Mouse (Mus musculus) heart, embryonic 16.5 days (tissue): ENCODE measurements around the gene Asna1. TPM values are rescaled to one million over a fixed set of nuclear protein-coding genes. Genes with fewer than 3 reads are reported as not detected.

ENCODE experiments used
- ATAC-seq: fragments of 200-750 bp; cut with Nextera tagmentation; replicated peaks from 2 replicates; pipeline ENCODE4 v1.8.0; 2017; ENCODE audit warnings: moderate number of reproducible peaks; ENCODE audit not compliant: insufficient read depth, low FRiP score; ENCODE audit errors: extremely low read depth
- H3K27ac ChIP-seq: fragments of 300-500 bp; sonication (generic); 2 replicates; pipeline ENCODE4 v1.5.1; 2014; ENCODE audit warnings: mild to moderate bottlenecking, low read length, control low read depth, moderate library complexity
- H3K27me3 ChIP-seq: fragments of 300-500 bp; sonication (generic); 2 replicates; pipeline ENCODE4 v1.6.1; 2014; ENCODE audit warnings: low read length, mixed read lengths; ENCODE audit not compliant: control insufficient read depth, insufficient read depth
- H3K36me3 ChIP-seq: fragments of 300-500 bp; sonication (generic); 2 replicates; pipeline ENCODE4 v1.6.1; 2014; ENCODE audit not compliant: control insufficient read depth, insufficient read depth
- H3K4me1 ChIP-seq: fragments of 300-500 bp; sonication (generic); 2 replicates; pipeline ENCODE4 v1.6.1; 2014; ENCODE audit warnings: low read length, mixed read lengths; ENCODE audit not compliant: control insufficient read depth, insufficient read depth
- H3K4me2 ChIP-seq: fragments of 300-500 bp; sonication (generic); 2 replicates; pipeline ENCODE4 v1.6.1; 2014; ENCODE audit warnings: low read depth, mild to moderate bottlenecking, control low read depth, low read length
- H3K4me3 ChIP-seq: fragments of 300-500 bp; sonication (generic); 2 replicates; pipeline ENCODE4 v1.5.1; 2014; ENCODE audit warnings: mild to moderate bottlenecking, control low read depth, low read length
- H3K9ac ChIP-seq: fragments of 300-500 bp; sonication (generic); 2 replicates; pipeline ENCODE4 v1.6.1; 2014; ENCODE audit warnings: low read length, control low read depth
- H3K9me3 ChIP-seq: fragments of 300-500 bp; sonication (generic); replicated peaks from 2 replicates; pipeline ENCODE4 v1.6.1; 2016; ENCODE audit warnings: low read length; ENCODE audit not compliant: control insufficient read depth
- WGBS: fragments of 180-500 bp; shearing (Covaris S2); extraction: QIAGEN DNeasy Blood & Tissue Kit; methylation state at CpG from one replicate; pipeline ENCODE4 v1.1.7; 2014; 5-methylcytosine and 5-hydroxymethylcytosine counted together
- polyA plus RNA-seq: library from polyadenylated mRNA; unstranded; fragments of >200 nt; fragmentation: Nextera tagmentation; extraction: Ambion mirVana; gene quantifications from 2 replicates; pipeline ENCODE4 v1.2.1, GENCODE M21; 2015

Asna1 gene
- polyA plus RNA-seq, 1 experiment from 2014 or later, result 111 TPM

DNA sequence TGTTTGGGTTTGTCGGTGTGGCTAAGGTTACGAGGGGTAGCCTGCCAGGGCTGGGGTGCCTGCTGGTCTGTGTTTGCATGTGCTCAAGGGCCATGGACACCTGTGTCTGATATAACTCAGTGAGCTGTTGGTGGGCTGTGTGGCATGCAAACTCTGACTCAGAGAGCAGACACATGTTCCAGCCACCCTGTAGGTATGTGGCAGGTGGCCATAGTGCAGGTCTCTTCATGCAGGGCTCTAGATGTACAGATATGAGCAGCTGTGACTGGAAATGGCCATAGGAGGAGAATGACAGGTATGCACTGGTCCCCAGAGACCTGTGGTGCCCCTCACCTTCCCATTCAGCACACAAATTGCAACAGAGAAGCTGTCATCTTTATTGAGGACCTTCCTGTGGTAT is 42.1 kb upstream of the Asna1 start:
- Histone ChIP-seq H3K4me2 (no peak overlapping the region), H3K9me3 (no peaks in the 10 kb centered on the region), H3K9ac (no peak overlapping the region), H3K4me3 (no peak overlapping the region), H3K27ac (no peak overlapping the region), H3K4me1 (0 out of 2 replicates have a peak, but pooled peaks cover 3% of the 10 kb centered on the region), H3K36me3 (peaks cover 3% of the 10 kb centered on the region), H3K27me3 (no peaks in the 10 kb centered on the region)
- no peak for ATAC-seq
- 93% methylated on average over 2 of the region's 2 CpGs for WGBS

DNA sequence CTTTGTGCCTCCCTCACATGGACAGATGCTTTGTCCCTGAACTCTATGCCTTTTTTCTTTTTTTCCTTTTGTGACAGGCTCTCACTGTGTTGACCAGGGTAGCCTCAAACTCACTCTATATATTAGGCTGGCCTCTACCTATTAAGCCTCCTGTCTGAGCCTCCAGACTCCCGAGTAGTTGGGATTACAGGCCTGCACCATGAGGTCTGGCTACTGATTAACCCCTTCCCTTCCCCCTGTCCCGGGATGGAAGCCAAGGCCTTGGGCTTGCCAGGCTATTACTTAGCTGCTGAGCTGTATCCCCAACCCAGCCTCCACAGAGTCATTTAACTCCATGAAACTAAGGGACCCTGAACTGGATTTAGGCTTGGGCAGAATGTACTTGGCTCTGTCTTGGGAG is 40.1 kb upstream of the Asna1 start:
- WGBS, result 33% methylated on average over 2 of the region's 2 CpGs
- no peak for ATAC-seq

DNA sequence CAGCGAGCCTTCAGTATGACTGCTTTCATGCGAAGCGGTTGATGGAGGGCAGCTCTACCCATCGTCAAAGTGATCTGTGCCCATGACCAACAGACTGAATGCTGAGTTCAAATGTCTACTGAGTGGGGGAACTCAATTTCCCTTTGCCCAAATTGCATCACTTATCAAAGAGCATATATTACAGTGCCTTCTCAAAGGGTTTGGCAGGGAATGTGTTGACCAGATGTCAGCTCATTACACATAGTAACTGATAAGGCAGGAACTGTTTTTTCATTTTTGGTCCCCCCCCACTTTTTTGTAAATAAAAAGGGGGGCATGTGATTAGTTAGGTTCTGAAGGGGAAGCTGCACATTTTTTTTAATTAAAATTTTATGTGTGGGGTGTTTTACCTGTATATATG is 37.5 kb upstream of the Asna1 start:
- Histone ChIP-seq H3K9me3 (no peaks in the 10 kb centered on the region), H3K4me3 (no peak overlapping the region), H3K27me3 (no peaks in the 10 kb centered on the region), H3K36me3 (peaks cover 3% of the 10 kb centered on the region), H3K27ac (no peak overlapping the region), H3K4me1 (peaks cover 3% of the 10 kb centered on the region), H3K4me2 (no peak overlapping the region), H3K9ac (no peak overlapping the region)
- no peak for ATAC-seq
- 94% methylated on average over 4 of the region's 4 CpGs for WGBS

More for the DNA sequence above, 40.1 kb upstream of the Asna1 start:
- Histone ChIP-seq H3K4me1 (peaks cover 3% of the 10 kb centered on the region), H3K4me2 (no peak overlapping the region), H3K27ac (no peak overlapping the region), H3K27me3 (no peaks in the 10 kb centered on the region), H3K9ac (no peak overlapping the region), H3K4me3 (no peak overlapping the region), H3K9me3 (no peaks in the 10 kb centered on the region), H3K36me3 (peaks cover 3% of the 10 kb centered on the region)

DNA sequence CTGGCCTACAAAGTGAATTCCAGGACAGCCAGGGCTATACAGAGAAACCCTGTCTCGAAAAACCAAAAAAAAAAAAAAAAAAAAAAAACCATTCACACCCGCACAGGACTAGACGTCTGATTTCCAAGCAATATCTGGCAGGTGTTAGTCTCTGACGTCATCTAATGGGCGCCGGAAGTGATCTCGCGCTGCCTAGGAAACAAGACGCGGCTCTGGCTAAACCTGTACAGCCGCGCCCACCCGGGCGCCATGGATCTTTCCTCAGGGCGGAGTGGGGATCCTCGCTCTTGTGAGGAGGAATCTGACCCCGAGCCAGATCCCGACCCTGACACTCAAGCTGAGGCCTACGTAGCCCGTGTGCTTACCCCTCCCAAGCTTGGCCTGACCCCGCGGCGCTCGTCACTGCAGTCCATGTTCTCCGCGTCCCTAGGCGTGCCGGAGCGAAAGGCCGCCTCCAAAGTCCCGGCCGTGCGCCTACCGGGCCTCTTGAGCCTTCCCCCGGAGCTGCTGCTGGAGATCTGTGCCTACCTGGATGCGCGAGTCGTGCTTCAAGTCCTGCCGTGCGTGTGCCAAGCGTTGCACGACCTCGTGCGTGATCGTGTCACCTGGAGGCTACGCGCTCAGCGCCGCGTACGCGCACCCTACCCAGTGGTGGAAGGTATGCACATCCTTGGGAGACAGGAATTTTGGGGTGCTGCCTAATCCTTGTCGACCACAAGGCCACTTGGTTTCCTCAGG is 35.0 kb upstream of the Asna1 start, which contains the start of gene Fbxw9:
Gene Fbxw9 (plus strand): TSS at position 177 of the 738 bp plus-strand sequence.
- Histone ChIP-seq H3K9ac (peak within 1 kb of the TSS; percentile 72), H3K4me2 (peak within 1 kb of the TSS; percentile 84), H3K9me3 (no peaks in the 10 kb centered on the region), H3K4me3 (peak within 1 kb of the TSS; percentile 67), H3K27ac (no peak within 1 kb of the TSS), H3K4me1 (peaks cover 3% of the 10 kb centered on the region), H3K36me3 (peaks cover 13% of the 10 kb centered on the region), H3K27me3 (no peaks in the 10 kb centered on the region)
- ATAC-seq, result peak; percentile 90
- under 1% methylated on average over 52 of the region's 53 CpGs for WGBS

DNA sequence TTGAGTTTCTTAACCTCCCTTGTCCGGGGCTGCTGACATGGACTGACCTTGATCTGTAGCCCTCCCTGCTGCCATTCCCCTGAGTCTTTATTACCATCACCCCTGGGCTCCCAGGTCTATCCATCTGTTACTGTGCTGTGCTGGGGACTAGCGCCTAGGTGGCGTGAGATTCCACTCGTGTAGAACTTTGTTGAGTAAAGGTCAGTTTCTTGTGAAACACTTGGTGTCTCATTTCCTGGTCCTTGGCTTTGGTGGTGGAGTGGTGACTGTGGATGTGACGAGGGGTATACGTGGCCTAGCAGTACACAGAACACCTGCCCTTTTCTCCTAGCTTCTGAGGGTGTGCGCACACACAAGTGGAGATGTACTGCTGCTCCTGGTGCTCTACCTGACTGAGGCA is 32.3 kb upstream of the Asna1 start:
- 79% methylated on average over 7 of the region's 7 CpGs for WGBS
- Histone ChIP-seq H3K4me1 (peaks cover 3% of the 10 kb centered on the region), H3K27me3 (no peaks in the 10 kb centered on the region), H3K9ac (no peak overlapping the region), H3K4me3 (no peak overlapping the region), H3K27ac (no peak overlapping the region), H3K36me3 (peaks cover 36% of the 10 kb centered on the region), H3K4me2 (no peak overlapping the region), H3K9me3 (no peaks in the 10 kb centered on the region)
- ATAC-seq, result no peak

DNA sequence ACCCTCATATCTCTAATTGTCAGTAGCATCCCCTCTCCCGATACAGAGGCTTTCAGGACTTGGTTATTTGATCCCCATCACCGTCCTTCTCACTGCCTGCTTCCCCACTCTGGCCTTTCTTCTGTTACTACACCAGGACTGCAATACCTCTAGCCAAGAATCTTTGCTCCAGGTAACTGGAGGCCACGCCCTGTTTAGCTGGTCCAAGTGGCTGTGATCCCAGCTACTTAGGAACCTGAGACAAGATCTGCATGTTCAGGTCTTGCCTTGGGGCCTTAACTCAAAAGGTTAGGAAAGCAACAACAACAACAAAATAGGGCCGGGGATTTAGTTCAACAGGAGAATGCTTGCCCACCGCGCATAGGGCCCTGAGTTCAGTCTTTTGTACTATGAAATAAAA is 18.5 kb upstream of the Asna1 start:
- no peak overlapping the region for H3K4me3 ChIP-seq
- no peak overlapping the region for H3K4me2 ChIP-seq
- H3K9me3 ChIP-seq, result no peaks in the 10 kb centered on the region
- no peak for ATAC-seq
- no peaks in the 10 kb centered on the region for H3K27me3 ChIP-seq
- no peak overlapping the region for H3K9ac ChIP-seq
- no peak overlapping the region for H3K27ac ChIP-seq
- peaks cover 55% of the 10 kb centered on the region for H3K36me3 ChIP-seq
- WGBS, result 94% methylated on average over 6 of the region's 6 CpGs
- H3K4me1 ChIP-seq, result peaks cover 4% of the 10 kb centered on the region

DNA sequence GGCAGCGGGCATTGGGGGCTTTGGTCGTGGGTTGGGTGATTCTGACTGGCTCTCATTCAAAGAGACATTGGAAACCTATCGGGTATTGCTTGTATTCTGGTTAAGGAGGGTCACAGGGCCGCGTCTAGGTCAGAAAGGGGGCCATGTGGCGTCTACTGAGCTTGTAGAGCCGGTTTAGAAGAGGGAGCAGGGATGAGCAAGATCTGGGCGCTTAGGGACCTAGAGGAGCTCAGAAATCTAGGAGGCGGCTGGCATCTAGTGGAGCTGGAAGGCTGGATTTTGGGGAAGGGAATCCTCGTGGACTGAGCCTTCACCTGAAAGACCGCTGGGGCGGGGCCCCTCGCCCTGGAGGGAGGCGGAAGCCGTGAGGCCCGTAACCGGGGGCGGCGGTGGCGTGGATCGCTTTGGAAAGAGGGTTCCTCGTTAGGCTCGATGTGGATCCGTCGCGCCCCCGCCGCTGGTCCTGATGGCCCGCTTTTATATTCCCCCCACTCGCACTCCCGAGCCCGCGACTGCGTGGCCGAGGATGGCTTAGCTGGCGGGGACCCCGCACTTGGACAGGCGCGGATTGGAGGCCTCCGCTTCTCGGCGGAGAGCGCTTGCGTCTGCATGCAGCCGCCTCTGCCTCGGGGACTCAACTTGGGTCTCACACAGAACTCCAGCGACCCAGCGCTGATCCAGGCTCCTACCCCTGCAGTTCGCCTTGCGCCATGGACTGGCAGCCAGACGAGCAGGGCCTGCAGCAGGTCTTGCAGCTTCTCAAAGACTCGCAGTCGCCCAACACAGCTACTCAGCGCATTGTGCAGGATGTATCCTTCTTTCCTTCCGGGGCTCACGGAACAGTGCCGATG is 12.8 kb upstream of the Asna1 start:
- Histone ChIP-seq H3K36me3 (peaks cover 12% of the 10 kb centered on the region), H3K27me3 (no peaks in the 10 kb centered on the region), H3K27ac (peak overlapping the region; percentile 98), H3K9me3 (no peaks in the 10 kb centered on the region), H3K4me2 (peak overlapping the region; percentile 87), H3K4me3 (peak overlapping the region; percentile 95), H3K4me1 (peaks cover 20% of the 10 kb centered on the region), H3K9ac (peak overlapping the region; percentile 96)
- WGBS, result under 1% methylated on average over 57 of the region's 57 CpGs
- ATAC-seq, result no peak

DNA sequence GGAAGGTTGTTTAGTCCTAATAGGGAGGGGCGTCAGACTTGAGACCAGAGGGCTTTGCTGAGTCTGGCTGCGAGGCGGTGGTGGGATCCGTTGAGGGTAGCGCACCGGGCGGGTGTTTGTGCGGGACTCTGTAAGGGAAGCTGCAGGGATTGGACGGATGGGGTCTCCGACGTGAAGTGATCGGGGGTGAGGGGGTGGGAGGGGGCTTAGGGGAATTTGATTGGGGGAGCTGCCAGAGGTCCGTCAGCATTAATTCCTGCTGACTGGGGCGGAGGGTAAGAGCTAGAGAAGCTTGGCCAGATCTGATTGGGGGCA is 12.2 kb upstream of the Asna1 start:
- H3K4me3 ChIP-seq, result peak overlapping the region; percentile 95
- no peaks in the 10 kb centered on the region for H3K27me3 ChIP-seq
- peak; percentile 11 for ATAC-seq
- peak overlapping the region; percentile 87 for H3K4me2 ChIP-seq
- H3K9me3 ChIP-seq, result no peaks in the 10 kb centered on the region
- H3K36me3 ChIP-seq, result peaks cover 16% of the 10 kb centered on the region
- under 1% methylated on average over 14 of the region's 14 CpGs for WGBS
- peaks cover 20% of the 10 kb centered on the region for H3K4me1 ChIP-seq
- H3K27ac ChIP-seq, result peak overlapping the region; percentile 98
- H3K9ac ChIP-seq, result peak overlapping the region; percentile 96
